Mouse (Mus musculus) frontal cortex, adult 2 months (tissue): ENCODE results near the gene Ly6g6e. TPM values are rescaled to one million over a fixed set of nuclear protein-coding genes. Genes with fewer than 3 reads are reported as not detected.

Source experiments
- DNase-seq, 2 experiments: peaks; one replicate each; pipeline ENCODE4 v3.0.0; 2022; ENCODE audit warnings: low spot score in 1 of 2; ENCODE audit errors: extremely low spot score in 1 of 2
- polyA plus RNA-seq: library from polyadenylated mRNA; depleted of rRNA; stranded (reverse); fragments of >200 nt; gene quantifications from 2 replicates; pipeline ENCODE4 v1.2.3, GENCODE M21; 2012; rRNA removed

The Ly6g6e gene
- polyA plus RNA-seq, 1 experiment: 65.5 TPM

GRCm38 (mm10) chr17:35126206-35126611 lies 49.5 kb downstream of the Ly6g6e start, which contains the start of gene D17H6S53E:
D17H6S53E (plus strand) TSS chr17:35126373.
- DNase-seq: peak in 1 of 2 experiments; percentile 74

DNA sequence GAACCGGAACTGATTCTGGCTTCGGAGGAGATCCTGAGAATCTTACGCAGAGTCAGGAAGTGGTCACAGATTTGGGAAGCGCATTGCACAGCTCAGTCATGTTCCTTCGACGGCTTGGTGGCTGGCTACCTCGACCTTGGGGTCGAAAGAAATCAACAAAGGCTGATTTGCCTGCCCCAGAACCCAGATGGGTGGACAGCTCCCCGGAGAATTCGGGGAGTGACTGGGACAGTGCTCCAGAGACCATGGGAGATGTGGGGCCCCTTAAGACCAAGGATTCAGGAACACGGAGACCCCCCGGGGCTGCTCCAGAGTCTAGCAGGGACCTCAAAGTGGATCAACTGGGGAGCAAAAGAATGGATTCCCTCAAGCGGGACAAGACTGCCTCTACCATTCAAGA lies 50.3 kb downstream of the Ly6g6e start:
- DNase-seq: no peak

Other genes starting within 250 kb of the Ly6g6e start
- gene Stk19, start 240.0 kb upstream of the Ly6g6e start, polyA plus RNA-seq: 71.8 and 77.6 TPM in 2 replicates
- 47.3 and 56.4 TPM in 2 replicates for gene Dxo, start 239.9 kb upstream of the Ly6g6e start, polyA plus RNA-seq
- gene Skiv2l, start 226.7 kb upstream of the Ly6g6e start, polyA plus RNA-seq: 72.8 and 77.5 TPM in 2 replicates
- 60.8 and 66.2 TPM in 2 replicates for gene Nelfe, start 226.5 kb upstream of the Ly6g6e start, polyA plus RNA-seq
- gene Cfb, start 214.4 kb upstream of the Ly6g6e start, polyA plus RNA-seq: 0.29 and 0.44 TPM in 2 replicates
- gene Zbtb12, start 197.4 kb upstream of the Ly6g6e start, polyA plus RNA-seq: 7.5 and 8.8 TPM in 2 replicates
- 0.08 TPM in 1 of 2 replicates, not detected in the other for gene Gm20547, start 194.9 kb upstream of the Ly6g6e start, polyA plus RNA-seq
- gene C2, start 178.6 kb upstream of the Ly6g6e start, polyA plus RNA-seq: 2.9 and 3.2 TPM in 2 replicates
- 268 and 290 TPM in 2 replicates for gene Ehmt2, start 178.4 kb upstream of the Ly6g6e start, polyA plus RNA-seq
- 0.27 and 0.38 TPM in 2 replicates for gene Slc44a4, start 162.4 kb upstream of the Ly6g6e start, polyA plus RNA-seq
- gene Neu1, start 145.6 kb upstream of the Ly6g6e start, polyA plus RNA-seq: 48.7 and 53.6 TPM in 2 replicates
- gene Hspa1b, start 117.7 kb upstream of the Ly6g6e start, polyA plus RNA-seq: 10.9 and 13.4 TPM in 2 replicates
- gene Gm20481, start 107.0 kb upstream of the Ly6g6e start, polyA plus RNA-seq: 0.20 TPM in 1 of 2 replicates, not detected in the other
- 13.8 and 14.6 TPM in 2 replicates for gene Hspa1a, start 104.7 kb upstream of the Ly6g6e start, polyA plus RNA-seq
- gene Hspa1l, start 104.2 kb upstream of the Ly6g6e start, polyA plus RNA-seq: 0.40 and 0.74 TPM in 2 replicates
- 43.9 and 49.7 TPM in 2 replicates for gene Lsm2, start 95.0 kb upstream of the Ly6g6e start, polyA plus RNA-seq
- 48.2 and 55.1 TPM in 2 replicates for gene Vars, start 75.9 kb upstream of the Ly6g6e start, polyA plus RNA-seq
- gene Vwa7, start 60.3 kb upstream of the Ly6g6e start, polyA plus RNA-seq: 0.48 and 0.59 TPM in 2 replicates
- 1.5 and 2.6 TPM in 2 replicates for gene Sapcd1, start 48.9 kb upstream of the Ly6g6e start, polyA plus RNA-seq
- 1.5 and 2.0 TPM in 2 replicates for gene Msh5, start 30.2 kb upstream of the Ly6g6e start, polyA plus RNA-seq
- 26.4 and 28.5 TPM in 2 replicates for gene Clic1, start 26.9 kb upstream of the Ly6g6e start, polyA plus RNA-seq
- 40.8 and 42.8 TPM in 2 replicates for gene Ddah2, start 17.9 kb upstream of the Ly6g6e start, polyA plus RNA-seq
- gene Ly6g6c, start 11.5 kb upstream of the Ly6g6e start, polyA plus RNA-seq: not detected in 2 replicates
- gene Mpig6b, start 10.7 kb upstream of the Ly6g6e start, polyA plus RNA-seq: 0.04 TPM in 2 replicates
- 2.3 and 2.9 TPM in 2 replicates for gene Ly6g6d, start 1.2 kb downstream of the Ly6g6e start, polyA plus RNA-seq
- 0.10 and 0.27 TPM in 2 replicates for gene Ly6g6f, start 8.7 kb downstream of the Ly6g6e start, polyA plus RNA-seq
- gene Abhd16a, start 12.4 kb downstream of the Ly6g6e start, polyA plus RNA-seq: 144 and 159 TPM in 2 replicates
- gene Ly6g5c, start 31.4 kb downstream of the Ly6g6e start, polyA plus RNA-seq: 0.38 TPM in 1 of 2 replicates, not detected in the other
- gene Ly6g5b, start 38.5 kb downstream of the Ly6g6e start, polyA plus RNA-seq: 1.2 and 2.0 TPM in 2 replicates
- gene Gpank1, start 44.6 kb downstream of the Ly6g6e start, polyA plus RNA-seq: 18.9 and 20.2 TPM in 2 replicates
- 173 and 179 TPM in 2 replicates for gene Csnk2b, start 45.2 kb downstream of the Ly6g6e start, polyA plus RNA-seq
- gene D17H6S53E, start 49.5 kb downstream of the Ly6g6e start, polyA plus RNA-seq: 8.2 and 9.1 TPM in 2 replicates
- gene Apom, start 55.1 kb downstream of the Ly6g6e start, polyA plus RNA-seq: 0.40 and 0.78 TPM in 2 replicates
- 199 and 213 TPM in 2 replicates for gene Bag6, start 58.3 kb downstream of the Ly6g6e start, polyA plus RNA-seq
- gene Prrc2a, start 88.0 kb downstream of the Ly6g6e start, polyA plus RNA-seq: 261 and 306 TPM in 2 replicates
- 11.2 and 17.2 TPM in 2 replicates for gene Aif1, start 99.2 kb downstream of the Ly6g6e start, polyA plus RNA-seq
- gene Lst1, start 111.5 kb downstream of the Ly6g6e start, polyA plus RNA-seq: 14.3 and 20.7 TPM in 2 replicates
- 0.78 and 0.88 TPM in 2 replicates for gene Ltb, start 117.5 kb downstream of the Ly6g6e start, polyA plus RNA-seq
- 0.11 and 0.14 TPM in 2 replicates for gene Tnf, start 125.1 kb downstream of the Ly6g6e start, polyA plus RNA-seq
- gene Lta, start 128.4 kb downstream of the Ly6g6e start, polyA plus RNA-seq: 0.06 and 0.17 TPM in 2 replicates
- not detected in 2 replicates for gene Gm16181, start 143.9 kb downstream of the Ly6g6e start, polyA plus RNA-seq
- 665 and 695 TPM in 2 replicates for gene Atp6v1g2, start 156.8 kb downstream of the Ly6g6e start, polyA plus RNA-seq
- gene Nfkbil1, start 158.9 kb downstream of the Ly6g6e start, polyA plus RNA-seq: 13.7 and 15.1 TPM in 2 replicates
- 438 and 444 TPM in 2 replicates for gene Ddx39b, start 164.8 kb downstream of the Ly6g6e start, polyA plus RNA-seq
- gene H2-D1, start 185.8 kb downstream of the Ly6g6e start, polyA plus RNA-seq: 66.1 and 69.2 TPM in 2 replicates
- gene H2-Q1, start 243.5 kb downstream of the Ly6g6e start, polyA plus RNA-seq: 0.44 and 1.1 TPM in 2 replicates